Mouse (Mus musculus) cortical plate, adult 2 months (tissue): ENCODE results near the gene Kyat3.

Experiments
- CTCF ChIP-seq: fragments of 200-500 bp; IDR thresholded peaks from 2 replicates; pipeline ENCODE4 v1.5.1; 2011; ENCODE audit warnings: mild to moderate bottlenecking, control low read depth, low read length; ENCODE audit not compliant: insufficient read depth; ENCODE audit errors: extremely low read depth
- POLR2A ChIP-seq: fragments of 200-500 bp; IDR thresholded peaks from 2 replicates; pipeline ENCODE4 v1.6.1; 2011; ENCODE audit warnings: mild to moderate bottlenecking, low read length, control low read depth; ENCODE audit not compliant: insufficient read depth; ENCODE audit errors: extremely low read depth

DNA sequence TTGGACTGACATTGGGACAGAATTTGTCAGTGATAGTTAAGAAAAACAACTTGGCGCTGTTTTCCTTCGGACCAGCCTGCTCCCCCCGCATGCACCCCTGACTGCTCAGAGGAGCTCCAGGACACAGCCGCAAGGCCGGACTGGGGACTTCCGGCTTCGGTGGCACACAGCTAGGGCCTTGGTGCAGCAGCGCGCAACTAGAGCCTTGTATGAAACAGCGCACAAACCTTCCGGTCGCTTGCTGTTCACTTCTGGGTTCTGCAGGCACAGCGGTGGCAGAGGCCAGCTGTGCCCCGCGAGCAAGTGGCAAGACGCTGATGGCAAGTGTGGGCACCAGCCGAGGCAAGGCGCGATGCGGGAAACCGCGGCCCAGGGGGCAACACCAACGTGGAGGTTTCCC, 12.9 kb upstream of the Kyat3 start:
- no peak for TF ChIP-seq CTCF
- no peak for TF ChIP-seq POLR2A
